Mouse (Mus musculus): Measurements from ENCODE around the gene Il12rb1. TPM values are rescaled to one million over a fixed set of nuclear protein-coding genes. Genes with fewer than 3 reads are reported as not detected.

The Il12rb1 gene
- polyA plus RNA-seq, 1 experiment from 2014 or later, result 0.08 TPM

- 2% methylated on average over 34 of the region's 34 CpGs for WGBS
- no peak overlapping the region for H3K27ac ChIP-seq (ENCODE audit: low read length)
- peak overlapping the region; percentile 20 for H3K4me3 ChIP-seq (replicated peaks; ENCODE audit: low read length)
These were observed 42.2 kb upstream of the Il12rb1 start for GRCm38 (mm10) chr8:70765838-70766570.

GRCm38 (mm10) chr8:70766571-70767440 is 41.4 kb upstream of the Il12rb1 start:
- Histone ChIP-seq H3K4me3 (replicated peaks; ENCODE audit: low read length) (peak overlapping the region; percentile 20), H3K27me3 (replicated peaks; ENCODE audit: control insufficient read depth, insufficient read depth, low read length) (no peaks in the 10 kb centered on the region), H3K9ac (replicated peaks; ENCODE audit: low read depth, low read length) (peak overlapping the region; percentile 46; the same call in 1 of the 2 replicates), H3K36me3 (ENCODE audit: control insufficient read depth, insufficient read depth) (peaks cover 28% of the 10 kb centered on the region), H3K4me2 (ENCODE audit: low read length) (peak overlapping the region; percentile 43), H3K9me3 (ENCODE audit: control insufficient read depth, low read length) (no peaks in the 10 kb centered on the region), H3K4me1 (replicated peaks; ENCODE audit: control insufficient read depth, insufficient read depth, low read length) (peaks cover 14% of the 10 kb centered on the region), H3K27ac (ENCODE audit: low read length) (no peak overlapping the region)
- WGBS, result 9% methylated on average over 21 of the region's 21 CpGs
- no peak for ATAC-seq

More at GRCm38 (mm10) chr8:70765838-70766570, 42.2 kb upstream of the Il12rb1 start:
- no peaks in the 10 kb centered on the region for H3K27me3 ChIP-seq (replicated peaks; ENCODE audit: control insufficient read depth, insufficient read depth, low read length)
- peaks cover 21% of the 10 kb centered on the region for H3K36me3 ChIP-seq (ENCODE audit: control insufficient read depth, insufficient read depth)
- H3K9ac ChIP-seq (replicated peaks; ENCODE audit: low read depth, low read length), result peak overlapping the region; percentile 46
- no peaks in the 10 kb centered on the region for H3K9me3 ChIP-seq (ENCODE audit: control insufficient read depth, low read length)
- peak overlapping the region; percentile 43 for H3K4me2 ChIP-seq (ENCODE audit: low read length)
- no peak for ATAC-seq
- H3K4me1 ChIP-seq (replicated peaks; ENCODE audit: control insufficient read depth, insufficient read depth, low read length), result peaks cover 18% of the 10 kb centered on the region

GRCm38 (mm10) chr8:70767503-70767902 is 40.7 kb upstream of the Il12rb1 start:
- Histone ChIP-seq H3K36me3 (ENCODE audit: control insufficient read depth, insufficient read depth) (peaks cover 32% of the 10 kb centered on the region), H3K9ac (replicated peaks; ENCODE audit: low read depth, low read length) (no peak overlapping the region), H3K27me3 (replicated peaks; ENCODE audit: control insufficient read depth, insufficient read depth, low read length) (no peaks in the 10 kb centered on the region), H3K4me2 (ENCODE audit: low read length) (no peak overlapping the region), H3K9me3 (ENCODE audit: control insufficient read depth, low read length) (no peaks in the 10 kb centered on the region), H3K4me3 (replicated peaks; ENCODE audit: low read length) (no peak overlapping the region), H3K27ac (ENCODE audit: low read length) (no peak overlapping the region), H3K4me1 (replicated peaks; ENCODE audit: control insufficient read depth, insufficient read depth, low read length) (peaks cover 16% of the 10 kb centered on the region)
- WGBS, result 79% methylated on average over 6 of the region's 6 CpGs
- ATAC-seq, result no peak

- H3K36me3 ChIP-seq (ENCODE audit: control insufficient read depth, insufficient read depth), result peaks cover 34% of the 10 kb centered on the region
- ATAC-seq, result no peak
These were observed 39.9 kb upstream of the Il12rb1 start for GRCm38 (mm10) chr8:70768231-70768776.

GRCm38 (mm10) chr8:70768956-70769355 is 39.3 kb upstream of the Il12rb1 start:
- peak; percentile 2 for ATAC-seq
- no peak overlapping the region for H3K27ac ChIP-seq (ENCODE audit: low read length)
- no peaks in the 10 kb centered on the region for H3K9me3 ChIP-seq (ENCODE audit: control insufficient read depth, low read length)
- H3K27me3 ChIP-seq (replicated peaks; ENCODE audit: control insufficient read depth, insufficient read depth, low read length), result no peaks in the 10 kb centered on the region
- H3K36me3 ChIP-seq (ENCODE audit: control insufficient read depth, insufficient read depth), result peaks cover 34% of the 10 kb centered on the region
- WGBS, result 86% methylated on average over 16 of the region's 16 CpGs
- peaks cover 30% of the 10 kb centered on the region for H3K4me1 ChIP-seq (replicated peaks; ENCODE audit: control insufficient read depth, insufficient read depth, low read length)
- H3K4me2 ChIP-seq (ENCODE audit: low read length), result no peak overlapping the region
- no peak overlapping the region for H3K9ac ChIP-seq (replicated peaks; ENCODE audit: low read depth, low read length)
- H3K4me3 ChIP-seq (replicated peaks; ENCODE audit: low read length), result no peak overlapping the region

More at GRCm38 (mm10) chr8:70768231-70768776, 39.9 kb upstream of the Il12rb1 start:
- no peak overlapping the region for H3K27ac ChIP-seq (ENCODE audit: low read length)
- no peaks in the 10 kb centered on the region for H3K9me3 ChIP-seq (ENCODE audit: control insufficient read depth, low read length)
- H3K4me3 ChIP-seq (replicated peaks; ENCODE audit: low read length), result no peak overlapping the region
- H3K9ac ChIP-seq (replicated peaks; ENCODE audit: low read depth, low read length), result no peak overlapping the region
- WGBS, result 94% methylated on average over 32 of the region's 32 CpGs
- no peak overlapping the region for H3K4me2 ChIP-seq (ENCODE audit: low read length)
- H3K27me3 ChIP-seq (replicated peaks; ENCODE audit: control insufficient read depth, insufficient read depth, low read length), result no peaks in the 10 kb centered on the region
- H3K4me1 ChIP-seq (replicated peaks; ENCODE audit: control insufficient read depth, insufficient read depth, low read length), result peaks cover 24% of the 10 kb centered on the region

- Histone ChIP-seq H3K4me2 (ENCODE audit: low read length) (no peak overlapping the region), H3K27ac (ENCODE audit: low read length) (no peak overlapping the region), H3K9ac (replicated peaks; ENCODE audit: low read depth, low read length) (no peak overlapping the region), H3K27me3 (replicated peaks; ENCODE audit: control insufficient read depth, insufficient read depth, low read length) (no peaks in the 10 kb centered on the region), H3K36me3 (ENCODE audit: control insufficient read depth, insufficient read depth) (peaks cover 34% of the 10 kb centered on the region), H3K9me3 (ENCODE audit: control insufficient read depth, low read length) (no peaks in the 10 kb centered on the region), H3K4me3 (replicated peaks; ENCODE audit: low read length) (no peak overlapping the region), H3K4me1 (replicated peaks; ENCODE audit: control insufficient read depth, insufficient read depth, low read length) (peaks cover 34% of the 10 kb centered on the region)
- WGBS, result 4% methylated on average over 26 of the region's 26 CpGs
- ATAC-seq, result peak; percentile 79
These were observed 38.9 kb upstream of the Il12rb1 start for GRCm38 (mm10) chr8:70769359-70769758.

- no peak for ATAC-seq
- Histone ChIP-seq H3K4me3 (replicated peaks; ENCODE audit: low read length) (no peak overlapping the region), H3K27me3 (replicated peaks; ENCODE audit: control insufficient read depth, insufficient read depth, low read length) (no peaks in the 10 kb centered on the region), H3K4me1 (replicated peaks; ENCODE audit: control insufficient read depth, insufficient read depth, low read length) (peaks cover 39% of the 10 kb centered on the region), H3K27ac (ENCODE audit: low read length) (no peak overlapping the region), H3K36me3 (ENCODE audit: control insufficient read depth, insufficient read depth) (peaks cover 38% of the 10 kb centered on the region), H3K9ac (replicated peaks; ENCODE audit: low read depth, low read length) (no peak overlapping the region), H3K9me3 (ENCODE audit: control insufficient read depth, low read length) (no peaks in the 10 kb centered on the region), H3K4me2 (ENCODE audit: low read length) (no peak overlapping the region)
- 76% methylated on average over 12 of the region's 12 CpGs for WGBS
These were observed 38.4 kb upstream of the Il12rb1 start for GRCm38 (mm10) chr8:70769858-70770257.

GRCm38 (mm10) chr8:70770748-70771147 is 37.5 kb upstream of the Il12rb1 start:
- H3K4me1 ChIP-seq (replicated peaks; ENCODE audit: control insufficient read depth, insufficient read depth, low read length), result peaks cover 46% of the 10 kb centered on the region
- H3K4me3 ChIP-seq (replicated peaks; ENCODE audit: low read length), result no peak overlapping the region
- no peak for ATAC-seq
- H3K9ac ChIP-seq (replicated peaks; ENCODE audit: low read depth, low read length), result no peak overlapping the region
- no peak overlapping the region for H3K4me2 ChIP-seq (ENCODE audit: low read length)
- 98% methylated on average over 13 of the region's 13 CpGs for WGBS
- H3K27ac ChIP-seq (ENCODE audit: low read length), result no peak overlapping the region
- H3K27me3 ChIP-seq (replicated peaks; ENCODE audit: control insufficient read depth, insufficient read depth, low read length), result no peaks in the 10 kb centered on the region
- peaks cover 38% of the 10 kb centered on the region for H3K36me3 ChIP-seq (ENCODE audit: control insufficient read depth, insufficient read depth)
- no peaks in the 10 kb centered on the region for H3K9me3 ChIP-seq (ENCODE audit: control insufficient read depth, low read length)

GRCm38 (mm10) chr8:70771217-70771616 is 37.0 kb upstream of the Il12rb1 start:
- Histone ChIP-seq H3K27me3 (replicated peaks; ENCODE audit: control insufficient read depth, insufficient read depth, low read length) (no peaks in the 10 kb centered on the region), H3K4me3 (replicated peaks; ENCODE audit: low read length) (no peak overlapping the region), H3K9ac (replicated peaks; ENCODE audit: low read depth, low read length) (no peak overlapping the region), H3K9me3 (ENCODE audit: control insufficient read depth, low read length) (no peaks in the 10 kb centered on the region), H3K4me1 (replicated peaks; ENCODE audit: control insufficient read depth, insufficient read depth, low read length) (peaks cover 44% of the 10 kb centered on the region), H3K4me2 (ENCODE audit: low read length) (no peak overlapping the region), H3K36me3 (ENCODE audit: control insufficient read depth, insufficient read depth) (peaks cover 38% of the 10 kb centered on the region), H3K27ac (ENCODE audit: low read length) (no peak overlapping the region)
- no peak for ATAC-seq
- 89% methylated on average over 7 of the region's 7 CpGs for WGBS

Data from forebrain, embryonic 16.5 days (tissue).